Mouse (Mus musculus): ENCODE results near the gene Rftn1. TPM values are rescaled to one million over a fixed set of nuclear protein-coding genes. Genes with fewer than 3 reads are reported as not detected.

Gene Rftn1
- polyA plus RNA-seq, 2 experiments: 14.6 to 15.0 TPM

DNA sequence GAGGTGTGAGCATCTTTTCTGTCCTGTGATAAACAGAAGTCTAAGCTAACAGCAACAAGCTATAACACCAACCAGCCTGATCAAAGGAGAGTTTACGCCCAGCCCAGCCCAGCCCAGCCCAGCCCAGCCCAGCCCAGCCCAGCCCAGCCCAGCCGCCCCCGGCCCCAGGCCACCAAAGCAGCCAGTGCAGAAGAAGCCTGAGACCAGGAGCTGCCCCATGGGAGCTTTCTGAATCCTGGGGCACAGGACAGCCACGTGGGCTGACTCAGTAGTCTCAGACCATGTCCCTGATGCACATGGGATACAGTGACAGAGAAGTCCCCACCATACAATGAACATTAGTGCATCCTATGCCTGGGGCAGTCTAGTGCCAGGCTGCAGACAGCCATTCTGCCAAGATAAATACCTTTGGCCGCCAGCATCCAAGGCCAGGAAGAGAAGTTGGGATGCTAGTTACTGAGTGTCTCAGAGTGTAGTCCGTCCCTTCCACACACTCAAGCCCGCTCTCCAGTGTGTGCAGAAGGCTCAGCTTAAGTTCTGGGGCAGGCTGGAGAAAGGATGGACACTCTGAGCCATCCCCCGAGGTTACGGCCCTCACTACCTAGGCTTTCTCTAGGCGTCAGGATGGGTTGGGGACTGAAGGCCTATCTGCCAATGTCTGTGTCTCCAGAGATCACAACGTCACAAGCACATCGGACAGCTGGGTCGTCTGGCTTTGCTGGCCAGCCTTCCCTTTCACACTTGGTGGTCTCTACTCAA is 45.6 kb upstream of the Rftn1 start:
- Histone ChIP-seq H3K36me3 (ENCODE audit: control insufficient read depth, insufficient read depth, low read length) (no peaks in the 10 kb centered on the region), H3K4me1 (ENCODE audit: control insufficient read depth, insufficient read depth, low read length) (no peaks in the 10 kb centered on the region), H3K4me2 (replicated peaks; ENCODE audit: low read depth, low read length, severe bottlenecking) (no peak overlapping the region), H3K9ac (ENCODE audit: low read depth, low read length, severe bottlenecking) (no peak overlapping the region), H3K27me3 (ENCODE audit: control insufficient read depth, insufficient read depth, low read length) (no peaks in the 10 kb centered on the region; the same call in 1 of the 2 replicates), H3K27ac (replicated peaks; ENCODE audit: low read depth, low read length) (no peak overlapping the region), H3K9me3 (ENCODE audit: control insufficient read depth, low read length) (no peaks in the 10 kb centered on the region), H3K4me3 (replicated peaks; ENCODE audit: low read length) (no peak overlapping the region)
- WGBS: 59% methylated on average over 13 of the region's 13 CpGs
- ATAC-seq (ENCODE audit: low FRiP score, low read depth) (no peak), DNase-seq (ENCODE audit: low spot score) (no peak)
- no peak for TF ChIP-seq POLR2A (IDR thresholded peaks at IDR 0.05; ENCODE audit: borderline replicate concordance, extremely low read depth, insufficient read depth, insufficient read length)

DNA sequence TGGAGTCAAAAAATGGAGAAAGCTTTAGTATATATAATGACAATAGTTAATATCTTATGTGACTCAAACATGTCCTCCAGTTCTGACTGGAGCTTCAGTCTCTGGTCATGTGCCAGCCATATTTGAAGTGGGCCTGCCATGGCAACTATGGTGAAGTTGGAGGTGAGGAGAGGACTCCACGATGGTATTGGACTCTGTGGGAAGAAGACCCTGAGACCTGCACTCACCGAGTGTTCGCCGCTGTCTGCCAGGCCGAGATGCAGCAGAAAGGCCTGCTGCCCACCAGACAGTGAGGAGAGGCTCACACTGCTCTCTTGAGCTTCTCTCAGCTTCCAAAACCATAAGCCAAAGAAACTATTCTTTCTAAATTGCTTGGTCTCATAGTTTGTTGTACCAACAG is 43.5 kb upstream of the Rftn1 start:
- H3K36me3 ChIP-seq (ENCODE audit: control insufficient read depth, insufficient read depth, low read length): no peaks in the 10 kb centered on the region
- no peak overlapping the region for H3K4me3 ChIP-seq (replicated peaks; ENCODE audit: low read length)
- no peak for DNase-seq (ENCODE audit: low spot score)

DNA sequence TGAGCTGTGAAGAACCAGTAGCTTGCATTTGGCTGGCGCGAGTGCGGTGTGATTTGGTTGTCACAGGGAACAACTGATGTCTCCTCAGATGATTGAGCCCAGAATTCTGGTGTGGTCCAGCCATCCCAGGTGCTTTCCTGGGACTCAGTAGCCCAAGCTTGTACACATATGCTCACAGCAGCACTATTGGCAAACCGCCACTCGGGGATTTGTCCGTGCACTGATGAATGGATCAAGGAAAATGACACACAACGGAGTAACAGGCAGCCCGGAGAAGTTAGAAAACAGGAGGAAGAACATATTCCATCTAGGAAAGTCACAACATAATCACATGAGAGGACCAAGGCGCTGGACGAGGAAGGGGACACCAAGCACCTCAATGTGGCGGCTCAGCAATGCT is 42.3 kb upstream of the Rftn1 start:
- TF ChIP-seq POLR2A (IDR thresholded peaks at IDR 0.05; ENCODE audit: borderline replicate concordance, extremely low read depth, insufficient read depth, insufficient read length): no peak
- Histone ChIP-seq H3K9me3 (ENCODE audit: control insufficient read depth, low read length) (no peaks in the 10 kb centered on the region), H3K27ac (replicated peaks; ENCODE audit: low read depth, low read length) (no peak overlapping the region), H3K4me1 (ENCODE audit: control insufficient read depth, insufficient read depth, low read length) (no peaks in the 10 kb centered on the region), H3K9ac (ENCODE audit: low read depth, low read length, severe bottlenecking) (no peak overlapping the region), H3K27me3 (ENCODE audit: control insufficient read depth, insufficient read depth, low read length) (no peaks in the 10 kb centered on the region), H3K4me3 (replicated peaks; ENCODE audit: low read length) (no peak overlapping the region), H3K36me3 (ENCODE audit: control insufficient read depth, insufficient read depth, low read length) (no peaks in the 10 kb centered on the region), H3K4me2 (replicated peaks; ENCODE audit: low read depth, low read length, severe bottlenecking) (no peak overlapping the region)
- 91% methylated on average over 11 of the region's 11 CpGs for WGBS
- DNase-seq (ENCODE audit: low spot score) (no peak), ATAC-seq (ENCODE audit: low FRiP score, low read depth) (no peak)

More for the DNA sequence above, 43.5 kb upstream of the Rftn1 start:
- no peaks in the 10 kb centered on the region; the same call in 1 of the 2 replicates for H3K27me3 ChIP-seq (ENCODE audit: control insufficient read depth, insufficient read depth, low read length)
- WGBS: 89% methylated on average over 5 of the region's 5 CpGs
- no peak overlapping the region for H3K27ac ChIP-seq (replicated peaks; ENCODE audit: low read depth, low read length)
- H3K9ac ChIP-seq (ENCODE audit: low read depth, low read length, severe bottlenecking): no peak overlapping the region
- no peaks in the 10 kb centered on the region for H3K9me3 ChIP-seq (ENCODE audit: control insufficient read depth, low read length)
- TF ChIP-seq POLR2A (IDR thresholded peaks at IDR 0.05; ENCODE audit: borderline replicate concordance, extremely low read depth, insufficient read depth, insufficient read length): no peak
- ATAC-seq (ENCODE audit: low FRiP score, low read depth): no peak
- H3K4me2 ChIP-seq (replicated peaks; ENCODE audit: low read depth, low read length, severe bottlenecking): no peak overlapping the region
- H3K4me1 ChIP-seq (ENCODE audit: control insufficient read depth, insufficient read depth, low read length): no peaks in the 10 kb centered on the region

DNA sequence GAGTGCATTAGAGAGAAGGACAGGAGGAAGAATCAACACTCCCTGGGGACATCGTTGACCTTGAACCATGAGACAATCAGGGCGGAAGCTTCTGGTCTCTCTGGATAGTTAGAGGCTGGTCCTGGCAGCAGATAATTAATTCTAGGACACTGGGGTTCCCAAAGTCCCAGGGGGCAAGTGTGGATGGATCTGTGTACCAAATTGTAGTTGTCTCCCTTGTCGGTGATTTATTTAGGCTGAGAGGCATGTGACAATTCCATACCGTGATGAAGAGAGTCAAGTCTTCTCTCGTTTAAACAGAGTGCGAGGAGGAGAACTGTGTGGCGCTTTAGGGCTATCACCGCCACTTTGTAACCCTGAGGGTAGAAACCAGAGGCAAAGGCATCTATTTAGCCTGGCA is 40.7 kb upstream of the Rftn1 start:
- H3K36me3 ChIP-seq (ENCODE audit: control insufficient read depth, insufficient read depth, low read length): no peaks in the 10 kb centered on the region
- H3K4me2 ChIP-seq (replicated peaks; ENCODE audit: low read depth, low read length, severe bottlenecking): no peak overlapping the region
- no peaks in the 10 kb centered on the region for H3K27me3 ChIP-seq (ENCODE audit: control insufficient read depth, insufficient read depth, low read length)
- no peak for TF ChIP-seq POLR2A (IDR thresholded peaks at IDR 0.05; ENCODE audit: borderline replicate concordance, extremely low read depth, insufficient read depth, insufficient read length)
- no peaks in the 10 kb centered on the region for H3K4me1 ChIP-seq (ENCODE audit: control insufficient read depth, insufficient read depth, low read length)
- no peaks in the 10 kb centered on the region for H3K9me3 ChIP-seq (ENCODE audit: control insufficient read depth, low read length)
- DNase-seq (ENCODE audit: low spot score): no peak
- ATAC-seq (ENCODE audit: low FRiP score, low read depth): no peak
- no peak overlapping the region for H3K4me3 ChIP-seq (replicated peaks; ENCODE audit: low read length)
- no peak overlapping the region for H3K27ac ChIP-seq (replicated peaks; ENCODE audit: low read depth, low read length)
- no peak overlapping the region for H3K9ac ChIP-seq (ENCODE audit: low read depth, low read length, severe bottlenecking)
- 86% methylated on average over 8 of the region's 8 CpGs for WGBS

DNA sequence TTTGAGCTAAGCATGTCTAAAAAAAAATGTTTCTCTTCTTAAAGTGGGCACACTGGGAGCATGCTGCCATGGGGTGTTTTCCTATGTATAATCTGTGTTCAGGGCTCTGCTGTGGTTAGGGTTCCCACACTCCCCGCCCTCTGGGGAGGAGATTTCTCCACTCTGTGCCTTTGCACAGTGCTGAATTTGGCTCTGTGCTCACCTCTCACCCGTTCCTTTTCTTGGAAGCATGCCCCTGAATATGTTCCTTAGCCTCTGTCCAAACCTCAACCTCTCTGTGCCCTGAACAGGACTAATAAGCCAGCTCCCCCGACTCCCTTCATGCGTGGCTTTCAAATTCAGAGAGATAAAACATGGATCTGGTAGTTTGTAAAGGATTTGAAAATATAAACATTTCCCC is 39.1 kb upstream of the Rftn1 start:
- H3K9me3 ChIP-seq (ENCODE audit: control insufficient read depth, low read length): no peaks in the 10 kb centered on the region
- no peak overlapping the region for H3K9ac ChIP-seq (ENCODE audit: low read depth, low read length, severe bottlenecking)
- H3K4me2 ChIP-seq (replicated peaks; ENCODE audit: low read depth, low read length, severe bottlenecking): no peak overlapping the region
- peak; percentile 15 for DNase-seq (ENCODE audit: low spot score)
- no peak for ATAC-seq (ENCODE audit: low FRiP score, low read depth)
- no peaks in the 10 kb centered on the region for H3K27me3 ChIP-seq (ENCODE audit: control insufficient read depth, insufficient read depth, low read length)
- WGBS: 73% methylated on average over 4 of the region's 4 CpGs
- TF ChIP-seq POLR2A (IDR thresholded peaks at IDR 0.05; ENCODE audit: borderline replicate concordance, extremely low read depth, insufficient read depth, insufficient read length): no peak
- H3K4me1 ChIP-seq (ENCODE audit: control insufficient read depth, insufficient read depth, low read length): no peaks in the 10 kb centered on the region
- no peak overlapping the region for H3K27ac ChIP-seq (replicated peaks; ENCODE audit: low read depth, low read length)
- no peak overlapping the region for H3K4me3 ChIP-seq (replicated peaks; ENCODE audit: low read length)
- H3K36me3 ChIP-seq (ENCODE audit: control insufficient read depth, insufficient read depth, low read length): no peaks in the 10 kb centered on the region

Data from limb, embryonic 14.5 days (tissue).